8 mouse cellular contexts compared by ENCODE assay signal in the genomic region with DNA sequence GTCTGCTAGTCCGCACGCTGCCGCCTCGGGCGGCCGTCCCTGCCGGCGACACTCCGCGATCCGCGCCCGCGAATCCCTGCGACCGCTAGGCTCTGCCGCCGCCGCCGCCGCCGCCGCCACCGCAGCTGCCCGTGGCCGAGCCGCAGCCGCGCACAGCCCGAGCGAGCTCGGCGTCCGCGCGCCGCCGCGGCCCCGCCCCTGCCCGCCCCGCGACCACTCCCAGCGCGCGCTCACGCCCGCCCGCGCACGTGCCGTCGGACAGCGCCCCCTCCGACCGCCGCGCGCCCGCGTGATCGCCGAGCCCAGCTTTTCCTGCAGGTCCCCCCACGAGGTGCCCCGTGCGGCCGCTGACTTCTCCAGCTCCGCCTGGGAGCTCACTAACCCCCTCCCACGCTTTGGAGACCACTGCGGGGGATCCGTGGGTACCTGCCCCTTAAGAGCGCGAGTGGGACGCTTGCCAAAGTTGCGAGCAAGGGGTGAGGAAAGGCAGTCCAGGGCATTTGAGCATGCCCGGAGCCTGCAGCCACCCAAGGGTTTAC. TPM values are rescaled to one million over a fixed set of nuclear protein-coding genes. Genes with fewer than 3 reads are reported as not detected.
DNase-seq lines count a peak whose midpoint lies in the region; ATAC-seq and TF ChIP-seq lines count a peak whose summit lies in the region.

A gene (minus strand): TSS at position 75 of the 539 bp plus-strand sequence.

- peak; percentile 83 for DNase-seq in heart, embryonic 10.5 days (ENCODE audit: low spot score)
- peak; percentile 87 for DNase-seq in midbrain, postnatal 0 days (ENCODE audit: low spot score)
- DNase-seq in testis, postnatal 14 days (ENCODE audit: low spot score), result peak; percentile 83

- no peak for ATAC-seq in megakaryocyte, adult 5-6 weeks (ENCODE audit: poor library complexity, severe bottlenecking)
- ATAC-seq in embryonic facial prominence, embryonic 15.5 days (ENCODE audit: insufficient number of reproducible peaks, low FRiP score, low TSS enrichment, low read depth), result peak; percentile 96
- peak; percentile 96 for ATAC-seq in kidney, embryonic 14.5 days (ENCODE audit: low FRiP score, low TSS enrichment)
- ATAC-seq in limb, embryonic 15.5 days (ENCODE audit: insufficient number of reproducible peaks, low FRiP score, low TSS enrichment, low read depth), result peak; percentile 87
- peak; percentile 96 for ATAC-seq in midbrain, postnatal 0 days (ENCODE audit: low FRiP score)

- peak; percentile 56 for TF ChIP-seq CTCF in midbrain, postnatal 0 days (IDR thresholded peaks at IDR 0.05)

- H3K4me3 ChIP-seq in megakaryocyte, embryonic 14.5 days (replicated peaks), result peak within 1 kb of the TSS; percentile 90
- H3K4me3 ChIP-seq in embryonic facial prominence, embryonic 15.5 days (replicated peaks), result peak within 1 kb of the TSS; percentile 79
- peak within 1 kb of the TSS; percentile 88 for H3K4me3 ChIP-seq in heart, embryonic 10.5 days
- H3K4me3 ChIP-seq in kidney, embryonic 14.5 days (ENCODE audit: low read length), result peak within 1 kb of the TSS; percentile 84
- peak within 1 kb of the TSS; percentile 83 for H3K4me3 ChIP-seq in limb, embryonic 15.5 days
- H3K4me3 ChIP-seq in midbrain, postnatal 0 days (ENCODE audit: low read depth, low read length), result peak within 1 kb of the TSS; percentile 88

- peaks cover 40% of the 10 kb centered on the region for H3K27me3 ChIP-seq in megakaryocyte, embryonic 14.5 days (replicated peaks)
- H3K27me3 ChIP-seq in embryonic facial prominence, embryonic 15.5 days, result no peaks in the 10 kb centered on the region
- no peaks in the 10 kb centered on the region for H3K27me3 ChIP-seq in heart, embryonic 10.5 days (ENCODE audit: insufficient read depth, poor library complexity, severe bottlenecking)
- H3K27me3 ChIP-seq in kidney, embryonic 14.5 days (ENCODE audit: control insufficient read depth, insufficient read depth, low read length), result no peaks in the 10 kb centered on the region
- H3K27me3 ChIP-seq in limb, embryonic 15.5 days, result no peaks in the 10 kb centered on the region
- no peaks in the 10 kb centered on the region for H3K27me3 ChIP-seq in midbrain, postnatal 0 days (ENCODE audit: insufficient read depth, low read length)

- peaks cover 14% of the 10 kb centered on the region for H3K4me1 ChIP-seq in megakaryocyte, embryonic 14.5 days
- H3K4me1 ChIP-seq in embryonic facial prominence, embryonic 15.5 days, result peaks cover 17% of the 10 kb centered on the region
- peaks cover 2% of the 10 kb centered on the region; the same call in 1 of the 2 replicates for H3K4me1 ChIP-seq in heart, embryonic 10.5 days
- no peaks in the 10 kb centered on the region; the same call in 1 of the 2 replicates for H3K4me1 ChIP-seq in kidney, embryonic 14.5 days (ENCODE audit: control insufficient read depth, insufficient read depth, low read length)
- H3K4me1 ChIP-seq in limb, embryonic 15.5 days, result peaks cover 8% of the 10 kb centered on the region; the same call in 1 of the 2 replicates
- H3K4me1 ChIP-seq in midbrain, postnatal 0 days (ENCODE audit: insufficient read depth, low read length), result no peaks in the 10 kb centered on the region

- H3K36me3 ChIP-seq in megakaryocyte, embryonic 14.5 days (replicated peaks; ENCODE audit: low read length), result no peaks in the 10 kb centered on the region
- no peaks in the 10 kb centered on the region for H3K36me3 ChIP-seq in embryonic facial prominence, embryonic 15.5 days
- no peaks in the 10 kb centered on the region for H3K36me3 ChIP-seq in heart, embryonic 10.5 days
- no peaks in the 10 kb centered on the region for H3K36me3 ChIP-seq in kidney, embryonic 14.5 days (ENCODE audit: control insufficient read depth, insufficient read depth, low read length)
- no peaks in the 10 kb centered on the region for H3K36me3 ChIP-seq in limb, embryonic 15.5 days
- H3K36me3 ChIP-seq in midbrain, postnatal 0 days (ENCODE audit: insufficient read depth, low read length), result no peaks in the 10 kb centered on the region

- H3K9me3 ChIP-seq in megakaryocyte, embryonic 14.5 days, result peaks cover 16% of the 10 kb centered on the region; the same call in 1 of the 2 replicates
- H3K9me3 ChIP-seq in embryonic facial prominence, embryonic 15.5 days (replicated peaks), result no peaks in the 10 kb centered on the region
- H3K9me3 ChIP-seq in heart, embryonic 10.5 days, result no peaks in the 10 kb centered on the region
- H3K9me3 ChIP-seq in kidney, embryonic 14.5 days (ENCODE audit: control insufficient read depth, low read length), result no peaks in the 10 kb centered on the region
- no peaks in the 10 kb centered on the region for H3K9me3 ChIP-seq in limb, embryonic 15.5 days
- H3K9me3 ChIP-seq in midbrain, postnatal 0 days (ENCODE audit: low read length), result no peaks in the 10 kb centered on the region

- H3K4me2 ChIP-seq in embryonic facial prominence, embryonic 15.5 days (replicated peaks), result peak within 1 kb of the TSS; percentile 88
- H3K4me2 ChIP-seq in kidney, embryonic 14.5 days (replicated peaks; ENCODE audit: low read depth, low read length), result peak within 1 kb of the TSS; percentile 92
- H3K4me2 ChIP-seq in limb, embryonic 15.5 days, result peak within 1 kb of the TSS; percentile 92
- H3K4me2 ChIP-seq in midbrain, postnatal 0 days (ENCODE audit: low read depth, low read length, poor library complexity, severe bottlenecking), result peak within 1 kb of the TSS; percentile 77

- H3K9ac ChIP-seq in embryonic facial prominence, embryonic 15.5 days, result peak within 1 kb of the TSS; percentile 72
- H3K9ac ChIP-seq in kidney, embryonic 14.5 days (ENCODE audit: low read depth, low read length), result peak within 1 kb of the TSS; percentile 72
- peak within 1 kb of the TSS; percentile 87 for H3K9ac ChIP-seq in limb, embryonic 15.5 days
- peak within 1 kb of the TSS; percentile 85 for H3K9ac ChIP-seq in midbrain, postnatal 0 days (replicated peaks; ENCODE audit: low read length, poor library complexity, severe bottlenecking)

- peak within 1 kb of the TSS; percentile 77 for H3K27ac ChIP-seq in embryonic facial prominence, embryonic 15.5 days (replicated peaks)
- peak within 1 kb of the TSS; percentile 91 for H3K27ac ChIP-seq in heart, embryonic 10.5 days
- H3K27ac ChIP-seq in kidney, embryonic 14.5 days (ENCODE audit: low read depth, low read length), result no peak within 1 kb of the TSS
- peak within 1 kb of the TSS; percentile 76 for H3K27ac ChIP-seq in limb, embryonic 15.5 days
- H3K27ac ChIP-seq in midbrain, postnatal 0 days (ENCODE audit: low read depth, low read length), result peak within 1 kb of the TSS; percentile 78

- under 1% methylated on average over 76 of the region's 76 CpGs for WGBS in embryonic facial prominence, embryonic 15.5 days
- WGBS in heart, embryonic 10.5 days, result 3% methylated on average over 74 of the region's 76 CpGs
- WGBS in kidney, embryonic 14.5 days, result 0% methylated on average over 33 of the region's 76 CpGs
- under 1% methylated on average over 47 of the region's 76 CpGs for WGBS in limb, embryonic 15.5 days
- WGBS in midbrain, postnatal 0 days, result 1% methylated on average over 45 of the region's 76 CpGs

RNA-seq across cellular contexts. Expression of the gene that starts here (rescaled TPM):
- polyA plus RNA-seq in megakaryocyte, embryonic 14.5 days (2012; ENCODE audit: insufficient read depth, low replicate concordance), result not detected in 2 replicates
- 0.25 TPM in 1 of 2 replicates, not detected in the other for total RNA-seq in megakaryocyte, adult 5-6 weeks (2015)
- 0.07 and 0.12 TPM in 2 replicates for total RNA-seq in megakaryocyte, adult 5-6 weeks (2017)
- polyA plus RNA-seq in embryonic facial prominence, embryonic 15.5 days (2015; fragmentation: Nextera tagmentation; extraction: Ambion mirVana), result 46.2 and 47.4 TPM in 2 replicates
- polyA plus RNA-seq in heart, embryonic 10.5 days (2016; fragmentation: Nextera tagmentation; extraction: Ambion mirVana), result 17.8 and 21.2 TPM in 2 replicates
- polyA plus RNA-seq in kidney, embryonic 14.5 days (2014; fragmentation: Nextera tagmentation; extraction: Ambion mirVana), result 22.6 and 31.9 TPM in 2 replicates
- polyA plus RNA-seq in limb, embryonic 15.5 days (2015; fragmentation: Nextera tagmentation; extraction: Ambion mirVana), result 32.9 and 35.1 TPM in 2 replicates
- total RNA-seq in midbrain, postnatal 0 days (2014; rRNA removed), result 83.1 and 109 TPM in 2 replicates
- polyA plus RNA-seq in midbrain, postnatal 0 days (2015; fragmentation: Nextera tagmentation; extraction: Ambion mirVana), result 118 and 125 TPM in 2 replicates

Comparison
In these comparisons a context has a peak if more than half of its experiments do, and no peak if none do; other contexts are left out.
1. RNA of the gene that starts here (total RNA-seq): 83.1 to 109 TPM in midbrain, postnatal 0 days; 0.07 to 0.25 TPM in megakaryocyte, adult 5-6 weeks; every median in the first group is over 10 times any median in the second.
2. RNA of the gene that starts here (polyA plus RNA-seq): 118 to 125 TPM in midbrain, postnatal 0 days, 46.2 to 47.4 TPM in embryonic facial prominence, embryonic 15.5 days, 32.9 to 35.1 TPM in limb, embryonic 15.5 days, 22.6 to 31.9 TPM in kidney, embryonic 14.5 days and 17.8 to 21.2 TPM in heart, embryonic 10.5 days; not detected in megakaryocyte, embryonic 14.5 days; every median in the first group is over 10 times any median in the second.
3. Peak in every context shown above with its lines, with median percentiles within 50 percentile points of each other: H3K4me3 ChIP-seq, H3K4me2 ChIP-seq, H3K9ac ChIP-seq and DNase-seq.